23 mouse cellular contexts compared by ENCODE assay signal in the genomic region with DNA sequence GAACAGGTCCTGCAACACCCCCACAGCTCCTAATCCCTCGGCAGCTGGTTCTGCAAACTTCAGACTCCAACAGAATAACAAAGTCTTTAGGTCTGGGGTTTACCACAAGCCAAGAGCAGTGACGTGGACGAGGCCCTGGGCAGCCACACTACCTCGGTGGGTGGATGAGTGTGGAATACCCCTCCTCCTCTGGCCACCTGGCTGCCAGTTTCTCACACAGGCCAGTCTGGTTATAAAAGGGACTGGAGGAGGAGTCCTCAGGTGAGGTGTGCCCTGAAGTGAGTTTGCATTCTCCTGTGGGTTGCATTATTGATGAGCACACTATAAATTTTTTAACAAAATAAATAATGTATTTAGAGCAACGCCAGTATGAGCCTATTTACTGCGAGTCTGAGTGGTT. TPM values are rescaled to one million over a fixed set of nuclear protein-coding genes. Genes with fewer than 3 reads are reported as not detected.
DNase-seq lines count a peak whose midpoint lies in the region; ATAC-seq lines count a peak whose summit lies in the region.
"Had no signal": no experiment of that assay in that cellular context is flagged by ENCODE, and none has a peak within 500 bp of the region (broad histone marks: within the 10 kb centered on the region; RNA-seq: fewer than 3 reads in every experiment).

No protein-coding gene starts in this region.

- 81% methylated on average over 6 of the region's 6 CpGs for WGBS in hindbrain, embryonic 16.5 days
- WGBS in hindbrain, embryonic 11.5 days: 84% methylated on average over 6 of the region's 6 CpGs
- 64% methylated on average over 6 of the region's 6 CpGs for WGBS in embryonic facial prominence, embryonic 15.5 days
- WGBS in midbrain, embryonic 14.5 days: 59% methylated on average over 6 of the region's 6 CpGs
- 75% methylated on average over 6 of the region's 6 CpGs for WGBS in neural tube, embryonic 15.5 days

- no peak overlapping the region for H3K27ac ChIP-seq in hindbrain, embryonic 16.5 days (ENCODE audit: low read depth, low read length)
- no peak overlapping the region for H3K27ac ChIP-seq in hindbrain, embryonic 11.5 days (ENCODE audit: low read depth, low read length)
- no peak overlapping the region for H3K27ac ChIP-seq in embryonic facial prominence, embryonic 15.5 days (replicated peaks)
- peak overlapping the region; percentile 56; the same call in 1 of the 2 replicates for H3K27ac ChIP-seq in midbrain, embryonic 14.5 days (replicated peaks; ENCODE audit: low read depth, low read length)
- H3K27ac ChIP-seq in neural tube, embryonic 15.5 days (replicated peaks): no peak overlapping the region
- H3K27ac ChIP-seq: embryonic facial prominence, embryonic 12.5 days; forebrain, embryonic 10.5 days; gastrocnemius, adult 2 months; hindbrain, embryonic 15.5 days had no signal

- H3K4me1 ChIP-seq in hindbrain, embryonic 16.5 days (ENCODE audit: control insufficient read depth, insufficient read depth, low read depth, low read length): no peaks in the 10 kb centered on the region
- no peaks in the 10 kb centered on the region for H3K4me1 ChIP-seq in hindbrain, embryonic 11.5 days (replicated peaks; ENCODE audit: control insufficient read depth, insufficient read depth, low read length)
- peaks cover 5% of the 10 kb centered on the region; the same call in 1 of the 2 replicates for H3K4me1 ChIP-seq in embryonic facial prominence, embryonic 15.5 days
- H3K4me1 ChIP-seq in midbrain, embryonic 14.5 days (ENCODE audit: control insufficient read depth, insufficient read depth, low read length): no peaks in the 10 kb centered on the region
- no peaks in the 10 kb centered on the region for H3K4me1 ChIP-seq in neural tube, embryonic 15.5 days
- H3K4me1 ChIP-seq: embryonic facial prominence, embryonic 12.5 days; forebrain, embryonic 10.5 days; hindbrain, embryonic 15.5 days had no signal

- DNase-seq in hindbrain, embryonic 11.5 days (ENCODE audit: low spot score): no peak
- DNase-seq in midbrain, embryonic 14.5 days: peak; percentile 42
- no peak for DNase-seq in embryo, embryonic 9.5 days (ENCODE audit: extremely low spot score)
- DNase-seq in left cerebral cortex, adult 11 months (ENCODE audit: low spot score): no peak
- DNase-seq: adrenal gland, adult 2 months; adrenal gland, postnatal 25 days; cerebellum, adult 18-20 months; cerebellum, adult 9-11 months; cerebellum, postnatal 36 days; gastrocnemius, adult 2 months; gastrocnemius, postnatal 25 days; heart, postnatal 4 days had no signal

- 0 out of 2 replicates have a peak, but pooled peaks have one; percentile 16 for ATAC-seq in hindbrain, embryonic 16.5 days
- no peak for ATAC-seq in hindbrain, embryonic 11.5 days (ENCODE audit: low FRiP score)
- peak; percentile 27; the same call in 1 of the 2 replicates for ATAC-seq in embryonic facial prominence, embryonic 15.5 days (ENCODE audit: insufficient number of reproducible peaks, low FRiP score, low TSS enrichment, low read depth)
- ATAC-seq in midbrain, embryonic 14.5 days (ENCODE audit: low FRiP score, low TSS enrichment): peak; percentile 78; the same call in 1 of the 2 replicates
- ATAC-seq in neural tube, embryonic 15.5 days (ENCODE audit: low FRiP score): peak; percentile 14; the same call in 1 of the 2 replicates
- ATAC-seq: forebrain, embryonic 14.5 days; inflammation-experienced regulatory T-cells, adult 6 months; Patski had no signal

- H3K4me2 ChIP-seq in hindbrain, embryonic 16.5 days (ENCODE audit: low read length): no peak overlapping the region
- no peak overlapping the region for H3K4me2 ChIP-seq in hindbrain, embryonic 11.5 days (replicated peaks; ENCODE audit: low read depth, low read length)
- no peak overlapping the region for H3K4me2 ChIP-seq in embryonic facial prominence, embryonic 15.5 days (replicated peaks)
- no peak overlapping the region for H3K4me2 ChIP-seq in midbrain, embryonic 14.5 days (ENCODE audit: low read length)
- H3K4me2 ChIP-seq in neural tube, embryonic 15.5 days: no peak overlapping the region
- H3K4me2 ChIP-seq: embryonic facial prominence, embryonic 12.5 days; heart, embryonic 12.5 days; hindbrain, embryonic 15.5 days had no signal

- no peaks in the 10 kb centered on the region for H3K36me3 ChIP-seq in hindbrain, embryonic 16.5 days (ENCODE audit: control insufficient read depth, insufficient read depth, low read length)
- no peaks in the 10 kb centered on the region for H3K36me3 ChIP-seq in hindbrain, embryonic 11.5 days (ENCODE audit: control insufficient read depth, insufficient read depth, low read length)
- H3K36me3 ChIP-seq in embryonic facial prominence, embryonic 15.5 days: no peaks in the 10 kb centered on the region
- H3K36me3 ChIP-seq in midbrain, embryonic 14.5 days (ENCODE audit: control insufficient read depth, insufficient read depth, low read length): no peaks in the 10 kb centered on the region
- H3K36me3 ChIP-seq in neural tube, embryonic 15.5 days: no peaks in the 10 kb centered on the region
- H3K36me3 ChIP-seq: embryonic facial prominence, embryonic 12.5 days; forebrain, embryonic 10.5 days; heart, embryonic 12.5 days; hindbrain, embryonic 15.5 days had no signal

- no peak overlapping the region for H3K9ac ChIP-seq in hindbrain, embryonic 16.5 days (ENCODE audit: low read depth, low read length)
- no peak overlapping the region for H3K9ac ChIP-seq in hindbrain, embryonic 11.5 days (ENCODE audit: low read depth, low read length)
- no peak overlapping the region for H3K9ac ChIP-seq in embryonic facial prominence, embryonic 15.5 days
- no peak overlapping the region for H3K9ac ChIP-seq in midbrain, embryonic 14.5 days (replicated peaks; ENCODE audit: low read length)
- H3K9ac ChIP-seq in neural tube, embryonic 15.5 days (replicated peaks): no peak overlapping the region
- H3K9ac ChIP-seq: embryonic facial prominence, embryonic 12.5 days; heart, embryonic 12.5 days; hindbrain, embryonic 15.5 days had no signal

- H3K9me3 ChIP-seq in hindbrain, embryonic 16.5 days (ENCODE audit: control insufficient read depth, low read length): no peaks in the 10 kb centered on the region
- no peaks in the 10 kb centered on the region for H3K9me3 ChIP-seq in hindbrain, embryonic 11.5 days (ENCODE audit: control insufficient read depth, low read length)
- H3K9me3 ChIP-seq in embryonic facial prominence, embryonic 15.5 days (replicated peaks): no peaks in the 10 kb centered on the region
- H3K9me3 ChIP-seq in midbrain, embryonic 14.5 days (ENCODE audit: control insufficient read depth, low read length): no peaks in the 10 kb centered on the region
- no peaks in the 10 kb centered on the region for H3K9me3 ChIP-seq in neural tube, embryonic 15.5 days (replicated peaks)
- H3K9me3 ChIP-seq: embryonic facial prominence, embryonic 12.5 days; forebrain, embryonic 10.5 days; heart, embryonic 12.5 days; hindbrain, embryonic 15.5 days had no signal

- no peaks in the 10 kb centered on the region for H3K27me3 ChIP-seq in hindbrain, embryonic 16.5 days (replicated peaks; ENCODE audit: control insufficient read depth, insufficient read depth, low read length)
- H3K27me3 ChIP-seq in hindbrain, embryonic 11.5 days (ENCODE audit: control insufficient read depth, insufficient read depth, low read length): no peaks in the 10 kb centered on the region
- H3K27me3 ChIP-seq in embryonic facial prominence, embryonic 15.5 days: no peaks in the 10 kb centered on the region
- no peaks in the 10 kb centered on the region for H3K27me3 ChIP-seq in midbrain, embryonic 14.5 days (ENCODE audit: control insufficient read depth, insufficient read depth, low read length)
- no peaks in the 10 kb centered on the region for H3K27me3 ChIP-seq in neural tube, embryonic 15.5 days (replicated peaks)
- H3K27me3 ChIP-seq: CH12.LX; embryonic facial prominence, embryonic 12.5 days; heart, embryonic 12.5 days; hindbrain, embryonic 15.5 days; Patski had no signal

- no peak overlapping the region for H3K4me3 ChIP-seq in hindbrain, embryonic 16.5 days (ENCODE audit: low read length)
- no peak overlapping the region for H3K4me3 ChIP-seq in hindbrain, embryonic 11.5 days (ENCODE audit: low read depth, low read length)
- H3K4me3 ChIP-seq in embryonic facial prominence, embryonic 15.5 days (replicated peaks): no peak overlapping the region
- no peak overlapping the region for H3K4me3 ChIP-seq in midbrain, embryonic 14.5 days (replicated peaks; ENCODE audit: low read depth, low read length)
- H3K4me3 ChIP-seq in neural tube, embryonic 15.5 days (replicated peaks): no peak overlapping the region
- H3K4me3 ChIP-seq: embryonic facial prominence, embryonic 12.5 days; forebrain, embryonic 10.5 days; gastrocnemius, adult 2 months; heart, embryonic 12.5 days; hindbrain, embryonic 15.5 days had no signal

RNA-seq across cellular contexts. Expression of gene Afdn, which starts 48.2 kb away (rescaled TPM):
- 78.5 and 92.3 TPM in 2 replicates for polyA plus RNA-seq in hindbrain, embryonic 16.5 days (2015; fragmentation: Nextera tagmentation; extraction: Ambion mirVana)
- polyA plus RNA-seq in hindbrain, embryonic 11.5 days (2014; fragmentation: Nextera tagmentation; extraction: Ambion mirVana): 108 and 123 TPM in 2 replicates
- polyA plus RNA-seq in embryonic facial prominence, embryonic 15.5 days (2015; fragmentation: Nextera tagmentation; extraction: Ambion mirVana): 81.2 and 87.3 TPM in 2 replicates
- polyA plus RNA-seq in midbrain, embryonic 14.5 days (2014; fragmentation: Nextera tagmentation; extraction: Ambion mirVana): 171 and 190 TPM in 2 replicates
- polyA plus RNA-seq in neural tube, embryonic 15.5 days (2015; fragmentation: Nextera tagmentation; extraction: Ambion mirVana): 90.4 and 124 TPM in 2 replicates

RNA-seq across cellular contexts. Expression of gene Tcte2, which starts 49.5 kb away (rescaled TPM):
- polyA plus RNA-seq in hindbrain, embryonic 16.5 days (2015; fragmentation: Nextera tagmentation; extraction: Ambion mirVana): 14.9 and 16.8 TPM in 2 replicates
- 9.1 and 16.8 TPM in 2 replicates for polyA plus RNA-seq in hindbrain, embryonic 11.5 days (2014; fragmentation: Nextera tagmentation; extraction: Ambion mirVana)
- 4.6 and 6.3 TPM in 2 replicates for polyA plus RNA-seq in embryonic facial prominence, embryonic 15.5 days (2015; fragmentation: Nextera tagmentation; extraction: Ambion mirVana)
- polyA plus RNA-seq in midbrain, embryonic 14.5 days (2014; fragmentation: Nextera tagmentation; extraction: Ambion mirVana): 23.0 and 31.0 TPM in 2 replicates
- polyA plus RNA-seq in neural tube, embryonic 15.5 days (2015; fragmentation: Nextera tagmentation; extraction: Ambion mirVana): 15.4 and 20.3 TPM in 2 replicates
- polyA plus RNA-seq: inflammation-experienced regulatory T-cells, adult 6 months had no signal
